Mouse (Mus musculus): ENCODE measurements around the gene Ing1. TPM values are rescaled to one million over a fixed set of nuclear protein-coding genes. Genes with fewer than 3 reads are reported as not detected.

Gene Ing1
- polyA plus RNA-seq, 1 experiment from 2014 or later, result 27.7 TPM

Other genes starting within 250 kb of the Ing1 start
- 54.9 and 97.0 TPM in 2 replicates for gene Col4a2, start 242.8 kb upstream of the Ing1 start, polyA plus RNA-seq (2016; fragmentation: Nextera tagmentation; extraction: Ambion mirVana)
- 143 and 257 TPM in 2 replicates for gene Col4a1, start 242.7 kb upstream of the Ing1 start, polyA plus RNA-seq (2016; fragmentation: Nextera tagmentation; extraction: Ambion mirVana)
- gene Rab20, start 76.9 kb upstream of the Ing1 start, polyA plus RNA-seq (2016; fragmentation: Nextera tagmentation; extraction: Ambion mirVana), result 11.2 and 21.9 TPM in 2 replicates
- 86.1 and 92.1 TPM in 2 replicates for gene Naxd, start 58.1 kb upstream of the Ing1 start, polyA plus RNA-seq (2016; fragmentation: Nextera tagmentation; extraction: Ambion mirVana)
- 24.5 and 27.9 TPM in 2 replicates for gene Cars2, start 4.8 kb upstream of the Ing1 start, polyA plus RNA-seq (2016; fragmentation: Nextera tagmentation; extraction: Ambion mirVana)
- gene Ankrd10, start 80.2 kb downstream of the Ing1 start, polyA plus RNA-seq (2016; fragmentation: Nextera tagmentation; extraction: Ambion mirVana), result 69.4 and 91.2 TPM in 2 replicates
- gene 1700016D06Rik, start 145.5 kb downstream of the Ing1 start, polyA plus RNA-seq (2016; fragmentation: Nextera tagmentation; extraction: Ambion mirVana), result not detected in 2 replicates
- gene Arhgef7, start 172.2 kb downstream of the Ing1 start, polyA plus RNA-seq (2016; fragmentation: Nextera tagmentation; extraction: Ambion mirVana), result 47.5 and 61.3 TPM in 2 replicates